Mouse (Mus musculus): ENCODE results near the gene Ankrd55. TPM values are rescaled to one million over a fixed set of nuclear protein-coding genes. Genes with fewer than 3 reads are reported as not detected.
"Not testable (repeated sequence)": the region's sequence is repeated elsewhere in the genome, so short reads cannot be mapped to it uniquely, and the experiment has no call there.

Gene Ankrd55
- polyA plus RNA-seq, 1 experiment from 2014 or later: 4.9 TPM

GRCm38 (mm10) chr13:112416410-112417162 lies 128.3 kb downstream of the Ankrd55 start:
- Histone ChIP-seq H3K36me3 (ENCODE audit: control insufficient read depth, insufficient read depth) (no peaks in the 10 kb centered on the region), H3K27me3 (replicated peaks; ENCODE audit: control insufficient read depth, insufficient read depth, low read length) (no peaks in the 10 kb centered on the region), H3K4me3 (replicated peaks; ENCODE audit: low read length) (no peak overlapping the region), H3K4me1 (replicated peaks; ENCODE audit: control insufficient read depth, insufficient read depth, low read length) (no peaks in the 10 kb centered on the region), H3K9ac (replicated peaks; ENCODE audit: low read depth, low read length) (no peak overlapping the region), H3K9me3 (ENCODE audit: control insufficient read depth, low read length) (no peaks in the 10 kb centered on the region), H3K27ac (ENCODE audit: low read length) (no peak overlapping the region), H3K4me2 (ENCODE audit: low read length) (no peak overlapping the region)
- ATAC-seq: no peak
- WGBS: 22% methylated on average over 8 of the region's 8 CpGs

DNA sequence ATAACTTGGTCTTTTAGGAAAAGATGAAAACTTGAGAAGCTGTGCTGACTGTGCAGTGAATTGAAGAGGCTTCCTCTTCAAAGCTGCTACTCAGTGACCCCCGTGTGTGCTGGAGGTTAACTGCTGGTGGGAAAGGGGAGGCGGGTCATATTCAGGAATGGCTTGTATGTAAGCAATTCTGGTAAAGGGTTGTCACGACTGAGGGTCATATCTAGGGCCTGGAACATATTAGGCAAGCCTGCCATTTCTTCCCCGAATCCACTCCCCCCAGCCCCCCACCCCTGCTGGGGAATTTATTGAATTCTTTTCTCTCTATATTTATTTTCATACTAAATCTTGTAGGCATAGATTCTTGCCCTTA lies 128.9 kb downstream of the Ankrd55 start:
- WGBS: 50% methylated on average over 4 of the region's 4 CpGs
- Histone ChIP-seq H3K9ac (replicated peaks; ENCODE audit: low read depth, low read length) (no peak overlapping the region), H3K27me3 (replicated peaks; ENCODE audit: control insufficient read depth, insufficient read depth, low read length) (no peaks in the 10 kb centered on the region), H3K9me3 (ENCODE audit: control insufficient read depth, low read length) (no peaks in the 10 kb centered on the region), H3K4me3 (replicated peaks; ENCODE audit: low read length) (no peak overlapping the region), H3K4me2 (ENCODE audit: low read length) (no peak overlapping the region), H3K36me3 (ENCODE audit: control insufficient read depth, insufficient read depth) (no peaks in the 10 kb centered on the region), H3K27ac (ENCODE audit: low read length) (no peak overlapping the region), H3K4me1 (replicated peaks; ENCODE audit: control insufficient read depth, insufficient read depth, low read length) (no peaks in the 10 kb centered on the region)
- ATAC-seq: no peak

GRCm38 (mm10) chr13:112417861-112418423 lies 129.7 kb downstream of the Ankrd55 start:
- 88% methylated on average over 2 of the region's 2 CpGs for WGBS
- Histone ChIP-seq H3K36me3 (ENCODE audit: control insufficient read depth, insufficient read depth) (no peaks in the 10 kb centered on the region), H3K9ac (replicated peaks; ENCODE audit: low read depth, low read length) (no peak overlapping the region), H3K27me3 (replicated peaks; ENCODE audit: control insufficient read depth, insufficient read depth, low read length) (no peaks in the 10 kb centered on the region), H3K27ac (ENCODE audit: low read length) (no peak overlapping the region), H3K4me3 (replicated peaks; ENCODE audit: low read length) (no peak overlapping the region), H3K4me2 (ENCODE audit: low read length) (no peak overlapping the region), H3K9me3 (ENCODE audit: control insufficient read depth, low read length) (no peaks in the 10 kb centered on the region), H3K4me1 (replicated peaks; ENCODE audit: control insufficient read depth, insufficient read depth, low read length) (no peaks in the 10 kb centered on the region)
- ATAC-seq: no peak

GRCm38 (mm10) chr13:112418595-112418994 lies 130.3 kb downstream of the Ankrd55 start:
- Histone ChIP-seq H3K27ac (ENCODE audit: low read length) (no peak overlapping the region), H3K27me3 (replicated peaks; ENCODE audit: control insufficient read depth, insufficient read depth, low read length) (no peaks in the 10 kb centered on the region), H3K36me3 (ENCODE audit: control insufficient read depth, insufficient read depth) (no peaks in the 10 kb centered on the region), H3K9me3 (ENCODE audit: control insufficient read depth, low read length) (no peaks in the 10 kb centered on the region), H3K4me1 (replicated peaks; ENCODE audit: control insufficient read depth, insufficient read depth, low read length) (no peaks in the 10 kb centered on the region), H3K4me3 (replicated peaks; ENCODE audit: low read length) (no peak overlapping the region), H3K4me2 (ENCODE audit: low read length) (no peak overlapping the region), H3K9ac (replicated peaks; ENCODE audit: low read depth, low read length) (no peak overlapping the region)
- ATAC-seq: no peak
- 98% methylated on average over 4 of the region's 4 CpGs for WGBS

DNA sequence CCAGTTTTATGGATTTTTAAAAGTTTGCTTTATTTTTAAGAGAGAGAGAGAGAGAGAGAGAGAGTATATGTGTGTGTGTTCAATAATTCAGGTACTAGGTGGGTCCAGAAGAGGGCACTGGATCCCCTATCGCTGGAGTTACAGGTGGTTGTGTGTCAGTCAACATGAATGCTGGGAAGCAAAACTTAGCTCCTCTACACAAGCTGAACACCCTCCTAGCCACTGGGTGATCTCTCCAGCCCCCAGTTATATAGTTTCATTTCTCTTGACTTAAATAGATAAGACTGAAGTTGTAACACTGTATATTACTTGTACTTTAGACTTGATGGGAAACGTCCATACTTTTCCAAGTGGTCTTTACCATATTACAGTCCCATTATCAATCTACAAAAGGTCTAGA lies 136.0 kb downstream of the Ankrd55 start:
- H3K9me3 ChIP-seq (ENCODE audit: control insufficient read depth, low read length): no peaks in the 10 kb centered on the region
- H3K9ac ChIP-seq (replicated peaks; ENCODE audit: low read depth, low read length): no peak overlapping the region
- no peaks in the 10 kb centered on the region for H3K36me3 ChIP-seq (ENCODE audit: control insufficient read depth, insufficient read depth)
- H3K4me3 ChIP-seq (replicated peaks; ENCODE audit: low read length): no peak overlapping the region
- no peaks in the 10 kb centered on the region for H3K4me1 ChIP-seq (replicated peaks; ENCODE audit: control insufficient read depth, insufficient read depth, low read length)
- H3K27me3 ChIP-seq (replicated peaks; ENCODE audit: control insufficient read depth, insufficient read depth, low read length): no peaks in the 10 kb centered on the region
- no peak overlapping the region for H3K27ac ChIP-seq (ENCODE audit: low read length)
- no peak overlapping the region for H3K4me2 ChIP-seq (ENCODE audit: low read length)
- ATAC-seq: no peak
- 69% methylated on average over 2 of the region's 2 CpGs for WGBS

DNA sequence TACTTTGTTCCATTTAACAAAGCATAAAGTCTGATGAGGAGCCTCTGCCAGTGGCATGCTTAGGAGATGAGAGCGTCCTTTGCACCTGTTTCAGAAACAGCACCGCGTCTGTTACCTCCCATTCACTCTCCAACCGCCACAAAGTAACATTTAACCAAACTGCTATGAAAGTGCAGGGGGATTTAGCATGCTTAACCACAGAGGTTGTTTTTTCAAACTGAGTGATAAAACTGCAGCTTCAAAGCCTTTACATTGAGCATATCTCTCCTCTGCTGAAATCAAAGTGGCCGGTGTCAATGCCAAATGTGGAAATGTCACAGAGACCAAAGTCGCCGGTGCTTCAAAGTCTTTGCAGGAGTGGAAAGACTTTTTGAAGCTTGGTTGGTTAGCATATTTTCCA lies 136.4 kb downstream of the Ankrd55 start:
- H3K36me3 ChIP-seq (ENCODE audit: control insufficient read depth, insufficient read depth): no peaks in the 10 kb centered on the region
- no peak overlapping the region for H3K27ac ChIP-seq (ENCODE audit: low read length)
- no peak for ATAC-seq
- no peak overlapping the region for H3K9ac ChIP-seq (replicated peaks; ENCODE audit: low read depth, low read length)
- H3K27me3 ChIP-seq (replicated peaks; ENCODE audit: control insufficient read depth, insufficient read depth, low read length): no peaks in the 10 kb centered on the region
- no peak overlapping the region for H3K4me2 ChIP-seq (ENCODE audit: low read length)
- H3K4me1 ChIP-seq (replicated peaks; ENCODE audit: control insufficient read depth, insufficient read depth, low read length): no peaks in the 10 kb centered on the region
- H3K4me3 ChIP-seq (replicated peaks; ENCODE audit: low read length): no peak overlapping the region
- WGBS: 95% methylated on average over 7 of the region's 7 CpGs
- H3K9me3 ChIP-seq (ENCODE audit: control insufficient read depth, low read length): no peaks in the 10 kb centered on the region

DNA sequence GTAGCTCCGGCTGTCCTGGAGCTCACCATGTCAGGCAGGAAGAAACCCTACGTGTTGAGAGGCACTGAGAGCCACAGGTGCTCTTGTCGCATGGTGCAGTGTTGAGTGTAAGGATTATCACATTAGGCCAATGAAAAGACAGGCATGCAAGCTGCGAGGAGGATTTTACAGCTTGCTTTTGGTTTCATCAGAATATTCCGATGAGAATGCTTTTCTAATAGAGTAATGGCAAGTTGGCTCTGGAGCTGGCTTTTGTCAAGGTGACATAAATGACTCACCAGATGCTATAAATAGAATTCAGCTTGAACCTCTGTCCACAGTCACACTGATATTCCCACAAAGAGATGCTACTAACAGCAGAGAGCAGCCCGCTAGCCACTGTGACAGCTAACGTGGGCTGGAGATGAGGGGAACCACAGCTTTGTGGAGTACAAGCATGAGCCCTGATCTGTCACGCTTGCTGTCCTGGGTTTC lies 137.0 kb downstream of the Ankrd55 start:
- Histone ChIP-seq H3K36me3 (ENCODE audit: control insufficient read depth, insufficient read depth) (no peaks in the 10 kb centered on the region), H3K9ac (replicated peaks; ENCODE audit: low read depth, low read length) (no peak overlapping the region), H3K4me2 (ENCODE audit: low read length) (no peak overlapping the region), H3K9me3 (ENCODE audit: control insufficient read depth, low read length) (no peaks in the 10 kb centered on the region), H3K27me3 (replicated peaks; ENCODE audit: control insufficient read depth, insufficient read depth, low read length) (no peaks in the 10 kb centered on the region), H3K4me1 (replicated peaks; ENCODE audit: control insufficient read depth, insufficient read depth, low read length) (no peaks in the 10 kb centered on the region), H3K27ac (ENCODE audit: low read length) (no peak overlapping the region), H3K4me3 (replicated peaks; ENCODE audit: low read length) (no peak overlapping the region)
- ATAC-seq: no peak
- WGBS: 79% methylated on average over 8 of the region's 8 CpGs

DNA sequence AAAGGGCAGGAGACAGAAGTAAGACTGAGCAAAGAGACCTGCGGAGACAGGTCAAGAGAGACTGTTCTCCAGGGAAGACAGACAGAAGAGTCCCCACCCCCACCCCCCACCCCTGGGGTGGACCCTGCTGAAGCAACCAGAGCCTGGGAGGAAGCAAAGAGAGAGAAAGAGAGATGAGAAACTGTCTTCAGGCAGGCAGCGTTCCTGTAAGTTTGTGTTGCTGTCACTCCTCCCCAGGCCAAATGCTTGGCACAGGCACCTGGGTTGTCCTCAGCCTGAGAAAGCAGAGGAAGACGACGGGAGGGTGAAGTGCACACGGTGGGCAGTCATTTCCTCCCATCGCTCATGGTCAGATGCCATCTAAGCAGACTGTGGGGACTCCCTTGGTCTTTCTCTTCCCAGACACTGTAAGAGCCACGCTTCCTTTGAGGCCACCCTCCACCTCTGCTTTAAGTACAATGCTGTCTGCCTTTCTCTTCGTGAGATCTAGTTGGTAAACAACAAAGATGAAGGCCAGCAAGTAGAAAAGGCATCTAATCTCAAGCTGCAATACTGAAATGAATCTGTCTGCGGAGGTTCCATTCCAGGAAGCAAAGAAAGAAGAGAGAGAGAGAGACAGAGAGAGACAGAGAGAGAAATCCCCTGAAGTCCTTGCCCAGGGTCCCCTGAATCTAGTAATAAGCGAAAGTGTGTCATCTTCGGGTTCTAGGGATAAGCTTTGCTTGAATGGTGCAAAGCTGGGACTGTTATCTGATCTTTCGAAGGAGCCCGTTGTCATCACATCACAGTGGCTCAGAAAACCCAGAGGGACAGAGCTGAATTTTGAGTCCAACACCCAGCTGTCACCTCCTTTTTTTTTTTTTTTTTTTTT lies 138.2 kb downstream of the Ankrd55 start:
- H3K36me3 ChIP-seq (ENCODE audit: control insufficient read depth, insufficient read depth): no peaks in the 10 kb centered on the region
- H3K27me3 ChIP-seq (replicated peaks; ENCODE audit: control insufficient read depth, insufficient read depth, low read length): no peaks in the 10 kb centered on the region
- H3K4me1 ChIP-seq (replicated peaks; ENCODE audit: control insufficient read depth, insufficient read depth, low read length): no peaks in the 10 kb centered on the region
- no peak overlapping the region for H3K4me2 ChIP-seq (ENCODE audit: low read length)
- H3K9ac ChIP-seq (replicated peaks; ENCODE audit: low read depth, low read length): no peak overlapping the region
- H3K4me3 ChIP-seq (replicated peaks; ENCODE audit: low read length): no peak overlapping the region
- H3K27ac ChIP-seq (ENCODE audit: low read length): no peak overlapping the region
- ATAC-seq: no peak
- no peaks in the 10 kb centered on the region for H3K9me3 ChIP-seq (ENCODE audit: control insufficient read depth, low read length)
- 85% methylated on average over 13 of the region's 13 CpGs for WGBS

GRCm38 (mm10) chr13:112427136-112427470 lies 138.9 kb downstream of the Ankrd55 start:
- 97% methylated on average over 4 of the region's 4 CpGs for WGBS
- H3K9ac ChIP-seq (replicated peaks; ENCODE audit: low read depth, low read length); ATAC-seq; H3K36me3 ChIP-seq (ENCODE audit: control insufficient read depth, insufficient read depth); H3K4me3 ChIP-seq (replicated peaks; ENCODE audit: low read length); H3K27me3 ChIP-seq (replicated peaks; ENCODE audit: control insufficient read depth, insufficient read depth, low read length); H3K27ac ChIP-seq (ENCODE audit: low read length); H3K4me2 ChIP-seq (ENCODE audit: low read length); H3K9me3 ChIP-seq (ENCODE audit: control insufficient read depth, low read length); H3K4me1 ChIP-seq (replicated peaks; ENCODE audit: control insufficient read depth, insufficient read depth, low read length): not testable (repeated sequence)

All from forebrain, embryonic 16.5 days (tissue).